22 mouse cellular contexts compared by ENCODE assay signal in the genomic region with DNA sequence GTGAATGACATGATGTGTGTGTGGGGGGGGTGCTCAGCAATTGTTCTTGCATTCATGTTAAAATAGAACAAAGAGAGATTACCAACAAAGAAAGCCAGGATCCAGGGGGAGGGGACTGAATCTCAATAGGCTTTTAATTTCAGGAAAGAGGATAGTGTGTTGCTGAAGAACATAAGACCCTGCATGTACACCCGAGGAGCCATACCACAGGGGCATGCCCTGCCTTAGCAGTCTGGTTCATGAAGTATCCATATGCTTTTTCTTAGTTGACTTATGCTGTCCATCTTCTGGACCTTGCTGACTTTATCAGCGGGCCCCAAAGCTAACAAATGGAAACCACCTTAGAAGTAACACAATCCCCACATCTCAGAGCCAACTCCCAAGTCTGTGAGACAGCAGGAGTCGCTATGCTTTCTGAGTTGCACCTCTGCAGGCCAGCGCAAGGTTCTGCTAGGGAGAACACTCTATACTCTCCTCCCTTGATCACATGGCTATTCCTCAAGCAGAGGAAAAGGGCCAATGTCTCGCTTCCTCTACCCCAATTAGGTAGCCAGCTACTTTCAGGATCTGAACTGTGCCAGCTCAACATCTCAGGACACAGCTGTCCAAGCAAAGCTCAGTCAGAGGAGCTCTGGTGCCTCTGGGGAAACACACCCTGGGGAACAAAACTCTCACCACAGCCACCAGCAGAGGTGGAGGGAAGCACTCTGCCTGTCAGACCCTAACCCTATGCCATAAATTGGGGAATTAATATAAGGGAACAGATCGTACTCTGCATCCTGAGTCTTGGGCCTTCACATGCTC. TPM values are rescaled to one million over a fixed set of nuclear protein-coding genes. Genes with fewer than 3 reads are reported as not detected.
A peak's percentile ranks its signal among the peaks of the same experiment; 100 is the strongest.
DNase-seq lines count a peak whose midpoint lies in the region; ATAC-seq and TF ChIP-seq lines count a peak whose summit lies in the region.
"Had no signal": no experiment of that assay in that cellular context is flagged by ENCODE, and none has a peak within 500 bp of the region (broad histone marks: within the 10 kb centered on the region; RNA-seq: fewer than 3 reads in every experiment).

No protein-coding gene starts in this region.

- no peak overlapping the region for H3K4me3 ChIP-seq in heart, embryonic 10.5 days
- no peak overlapping the region for H3K4me3 ChIP-seq in forebrain, embryonic 11.5 days (ENCODE audit: low read depth, low read length)
- H3K4me3 ChIP-seq in midbrain, postnatal 0 days (ENCODE audit: low read depth, low read length): no peak overlapping the region
- H3K4me3 ChIP-seq: heart, embryonic 13.5 days; hindbrain, embryonic 12.5 days; intestine, embryonic 15.5 days; kidney, embryonic 15.5 days; layer of hippocampus, adult 2 months; limb, embryonic 10.5 days; neural tube, embryonic 12.5 days had no signal

- H3K9ac ChIP-seq in forebrain, embryonic 11.5 days (ENCODE audit: low read length): no peak overlapping the region
- H3K9ac ChIP-seq in midbrain, postnatal 0 days (replicated peaks; ENCODE audit: low read length, poor library complexity, severe bottlenecking): no peak overlapping the region
- H3K9ac ChIP-seq: heart, embryonic 13.5 days; hindbrain, embryonic 12.5 days; intestine, embryonic 15.5 days; kidney, embryonic 15.5 days; lung, embryonic 14.5 days; neural tube, embryonic 12.5 days had no signal

- WGBS in heart, embryonic 10.5 days: 71% methylated on average over 6 of the region's 6 CpGs
- 70% methylated on average over 6 of the region's 6 CpGs for WGBS in forebrain, embryonic 11.5 days
- 75% methylated on average over 6 of the region's 6 CpGs for WGBS in midbrain, postnatal 0 days

- H3K36me3 ChIP-seq in heart, embryonic 10.5 days: no peaks in the 10 kb centered on the region
- no peaks in the 10 kb centered on the region for H3K36me3 ChIP-seq in forebrain, embryonic 11.5 days (ENCODE audit: control insufficient read depth, insufficient read depth, low read length)
- H3K36me3 ChIP-seq in midbrain, postnatal 0 days (ENCODE audit: insufficient read depth, low read length): no peaks in the 10 kb centered on the region
- H3K36me3 ChIP-seq: heart, embryonic 13.5 days; hindbrain, embryonic 12.5 days; intestine, embryonic 15.5 days; kidney, embryonic 15.5 days; limb, embryonic 10.5 days; neural tube, embryonic 12.5 days had no signal

- DNase-seq in heart, embryonic 10.5 days (ENCODE audit: low spot score): peak; percentile 58
- DNase-seq in heart, postnatal 25 days (ENCODE audit: low spot score): no peak
- DNase-seq in adipocyte (ENCODE audit: low spot score): peak; percentile 52
- no peak for DNase-seq in forebrain, embryonic 11.5 days (ENCODE audit: low spot score)
- DNase-seq in midbrain, postnatal 0 days (ENCODE audit: low spot score): no peak
- DNase-seq: cerebellum, postnatal 10 days; gastrocnemius, postnatal 36 days; lung, embryonic 14.5 days; lung, postnatal 4 days; right cerebral cortex, postnatal 25 days; thymus, postnatal 25 days had no signal

- no peaks in the 10 kb centered on the region for H3K9me3 ChIP-seq in heart, embryonic 10.5 days
- H3K9me3 ChIP-seq in forebrain, embryonic 11.5 days (ENCODE audit: control insufficient read depth, low read length): no peaks in the 10 kb centered on the region
- H3K9me3 ChIP-seq in midbrain, postnatal 0 days (ENCODE audit: low read length): no peaks in the 10 kb centered on the region
- H3K9me3 ChIP-seq: heart, embryonic 13.5 days; hindbrain, embryonic 12.5 days; intestine, embryonic 15.5 days; kidney, embryonic 15.5 days; limb, embryonic 10.5 days; neural tube, embryonic 12.5 days had no signal

- TF ChIP-seq CTCF in midbrain, postnatal 0 days (IDR thresholded peaks at IDR 0.05): no peak

- H3K27me3 ChIP-seq in heart, embryonic 10.5 days (ENCODE audit: insufficient read depth, poor library complexity, severe bottlenecking): no peaks in the 10 kb centered on the region
- H3K27me3 ChIP-seq in forebrain, embryonic 11.5 days (ENCODE audit: control insufficient read depth, insufficient read depth, low read length): no peaks in the 10 kb centered on the region
- H3K27me3 ChIP-seq in midbrain, postnatal 0 days (ENCODE audit: insufficient read depth, low read length): no peaks in the 10 kb centered on the region
- H3K27me3 ChIP-seq: heart, embryonic 13.5 days; hindbrain, embryonic 12.5 days; intestine, embryonic 15.5 days; kidney, embryonic 15.5 days; neural tube, embryonic 12.5 days had no signal

- no peak overlapping the region for H3K4me2 ChIP-seq in forebrain, embryonic 11.5 days (ENCODE audit: low read depth, low read length, severe bottlenecking)
- H3K4me2 ChIP-seq in midbrain, postnatal 0 days (ENCODE audit: low read depth, low read length, poor library complexity, severe bottlenecking): no peak overlapping the region
- H3K4me2 ChIP-seq: heart, embryonic 13.5 days; hindbrain, embryonic 12.5 days; intestine, embryonic 15.5 days; kidney, embryonic 15.5 days; liver, embryonic 11.5 days; lung, embryonic 14.5 days; neural tube, embryonic 12.5 days had no signal

- H3K27ac ChIP-seq in heart, embryonic 10.5 days: no peak overlapping the region
- no peak overlapping the region for H3K27ac ChIP-seq in forebrain, embryonic 11.5 days (ENCODE audit: low read depth, low read length)
- H3K27ac ChIP-seq in midbrain, postnatal 0 days (ENCODE audit: low read depth, low read length): no peak overlapping the region
- H3K27ac ChIP-seq: heart, embryonic 13.5 days; hindbrain, embryonic 12.5 days; intestine, embryonic 15.5 days; kidney, embryonic 15.5 days; layer of hippocampus, adult 2 months; limb, embryonic 10.5 days; neural tube, embryonic 12.5 days; stomach, postnatal 0 days had no signal

- 0 out of 2 replicates have a peak, but pooled peaks have one; percentile 44 for ATAC-seq in forebrain, embryonic 11.5 days (replicated peaks; ENCODE audit: low FRiP score)
- ATAC-seq in megakaryocyte, adult 5-6 weeks (ENCODE audit: poor library complexity, severe bottlenecking): 0 out of 2 replicates have a peak, but pooled peaks have one; percentile 14
- no peak for ATAC-seq in erythroblast, adult 5-6 weeks (replicated peaks; ENCODE audit: low FRiP score, poor library complexity, severe bottlenecking)
- ATAC-seq in midbrain, postnatal 0 days (ENCODE audit: low FRiP score): no peak
- ATAC-seq: intestine, embryonic 15.5 days had no signal

- intact Hi-C loops in heart, postnatal 25 days (cut with DNase I): no loop called here

- H3K4me1 ChIP-seq in heart, embryonic 10.5 days: peaks cover 5% of the 10 kb centered on the region; the same call in 1 of the 2 replicates
- no peaks in the 10 kb centered on the region for H3K4me1 ChIP-seq in forebrain, embryonic 11.5 days (replicated peaks; ENCODE audit: control insufficient read depth, insufficient read depth, low read length)
- no peaks in the 10 kb centered on the region for H3K4me1 ChIP-seq in midbrain, postnatal 0 days (ENCODE audit: insufficient read depth, low read length)
- H3K4me1 ChIP-seq: heart, embryonic 13.5 days; kidney, embryonic 15.5 days; neural tube, embryonic 12.5 days had no signal

RNA-seq across cellular contexts. Expression of a gene that starts 52.9 kb away (rescaled TPM):
- polyA plus RNA-seq in heart, embryonic 10.5 days (2016; fragmentation: Nextera tagmentation; extraction: Ambion mirVana): 35.8 and 42.4 TPM in 2 replicates
- total RNA-seq in heart, postnatal 25 days (2021): 10 to 100 TPM; 31.4 to 33.1 TPM
- 50.4 and 52.8 TPM in 2 replicates for polyA plus RNA-seq in forebrain, embryonic 11.5 days (2014; fragmentation: Nextera tagmentation; extraction: Ambion mirVana)
- total RNA-seq in megakaryocyte, adult 5-6 weeks (2015): 324 and 340 TPM in 2 replicates
- total RNA-seq in megakaryocyte, adult 5-6 weeks (2017): 83.8 and 92.4 TPM in 2 replicates
- 64.8 and 103 TPM in 2 replicates for total RNA-seq in erythroblast, adult 5-6 weeks (2015; ENCODE audit: low replicate concordance)
- 21.9 and 22.7 TPM in 2 replicates for total RNA-seq in erythroblast, adult 5-6 weeks (2017; ENCODE audit: low replicate concordance)
- total RNA-seq in midbrain, postnatal 0 days (2014; rRNA removed): 113 and 139 TPM in 2 replicates
- polyA plus RNA-seq in midbrain, postnatal 0 days (2015; fragmentation: Nextera tagmentation; extraction: Ambion mirVana): 75.2 and 77.9 TPM in 2 replicates

Comparison
In these comparisons a context has a peak if more than half of its experiments do, and no peak if none do; other contexts are left out.
1. DNase-seq: peak in heart, embryonic 10.5 days (single experiment) and adipocyte (single experiment); none in heart, postnatal 25 days (single experiment), forebrain, embryonic 11.5 days (single experiment) and midbrain, postnatal 0 days (single experiment).
2. ATAC-seq: peak in forebrain, embryonic 11.5 days (single experiment) and megakaryocyte, adult 5-6 weeks (single experiment); none in erythroblast, adult 5-6 weeks (single experiment) and midbrain, postnatal 0 days (single experiment).